Mouse (Mus musculus) liver, adult 2 months (tissue): ENCODE results near the gene Commd1. TPM values are rescaled to one million over a fixed set of nuclear protein-coding genes. Genes with fewer than 3 reads are reported as not detected.

Experiments
- DNase-seq: peaks from one replicate; pipeline ENCODE4 v3.0.0-alpha.2; 2011; ENCODE audit warnings: low read depth, low spot score; ENCODE audit errors: extremely low read depth
- H3K27ac ChIP-seq: fragments of 200-500 bp; replicated peaks from 2 replicates; pipeline ENCODE4 v1.5.1; 2012; ENCODE audit warnings: low read depth, mild to moderate bottlenecking, control low read depth, inconsistent platforms, low read length; ENCODE audit not compliant: insufficient read depth
- H3K27me3 ChIP-seq: fragments of 200-500 bp; 2 replicates; pipeline ENCODE4 v1.6.1; 2012; ENCODE audit warnings: mild to moderate bottlenecking, moderate library complexity, low read length, inconsistent platforms; ENCODE audit not compliant: control insufficient read depth, insufficient read depth
- H3K36me3 ChIP-seq: fragments of 200-500 bp; 2 replicates; pipeline ENCODE4 v1.6.1; 2012; ENCODE audit warnings: low read length, inconsistent platforms; ENCODE audit not compliant: control insufficient read depth, insufficient read depth
- H3K4me1 ChIP-seq: fragments of 200-500 bp; 2 replicates; pipeline ENCODE4 v1.6.1; 2011; ENCODE audit warnings: low read length; ENCODE audit not compliant: control insufficient read depth, insufficient read depth
- H3K4me3 ChIP-seq: fragments of 200-500 bp; 2 replicates; pipeline ENCODE4 v1.5.1; 2011; ENCODE audit warnings: low read depth, mild to moderate bottlenecking, control low read depth, low read length, moderate library complexity; ENCODE audit not compliant: insufficient read depth
- H3K79me2 ChIP-seq: fragments of 200-500 bp; 2 replicates; pipeline ENCODE4 v1.6.1; 2012; ENCODE audit warnings: inconsistent platforms, mild to moderate bottlenecking, low read length, moderate library complexity; ENCODE audit not compliant: control insufficient read depth, insufficient read depth
- H3K9ac ChIP-seq: fragments of 200-500 bp; 2 replicates; pipeline ENCODE4 v1.6.1; 2012; ENCODE audit warnings: low read depth, mild to moderate bottlenecking, control low read depth, inconsistent platforms, low read length
- CTCF ChIP-seq: fragments of 200-500 bp; IDR thresholded peaks from 2 replicates; pipeline ENCODE4 v1.5.1; 2011; ENCODE audit warnings: low read depth, low read length, control low read depth
- POLR2A ChIP-seq: fragments of 200-500 bp; IDR thresholded peaks from 2 replicates; pipeline ENCODE4 v1.6.1; 2011; ENCODE audit warnings: low read length, control low read depth; ENCODE audit not compliant: insufficient read depth; ENCODE audit errors: extremely low read depth
- WGBS: fragments of 180-500 bp; shearing (Covaris S2); methylation state at CpG from one replicate; pipeline ENCODE4 v1.1.7; 2018; 5-methylcytosine and 5-hydroxymethylcytosine counted together
- polyA plus RNA-seq: library from polyadenylated mRNA; depleted of rRNA; stranded (reverse); fragments of >200 nt; gene quantifications from 2 replicates; pipeline ENCODE4 v1.2.3, GENCODE M21; 2012
- total RNA-seq: library from RNA; depleted of rRNA; stranded (reverse); fragments of >200 nt; gene quantifications from 2 replicates; pipeline ENCODE4 v1.2.3, GENCODE M21; 2014

Commd1 gene
- total and polyA plus RNA-seq, 2 experiments = 15.9 to 53.5 TPM

DNA sequence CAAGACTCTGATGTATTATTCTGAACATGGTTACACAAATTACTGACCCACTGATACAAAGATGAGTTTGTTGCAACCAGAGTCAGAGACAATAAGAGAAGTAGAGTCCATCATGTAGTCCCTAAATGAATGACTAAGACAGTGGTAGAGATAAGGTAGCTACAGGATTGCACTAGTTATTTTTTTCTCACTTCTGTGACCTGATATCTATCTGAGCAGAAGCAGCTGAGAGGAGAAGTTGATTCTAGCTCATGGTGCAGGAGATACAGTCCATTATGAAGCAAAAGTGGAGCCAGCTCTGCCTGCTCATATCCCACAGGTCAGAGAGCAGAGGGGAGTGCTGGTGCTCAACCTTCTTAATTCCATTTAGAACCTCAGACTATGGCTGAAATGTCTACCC lies 50.0 kb downstream of the Commd1 start:
- Histone ChIP-seq H3K4me1 (no peaks in the 10 kb centered on the region), H3K36me3 (no peaks in the 10 kb centered on the region), H3K79me2 (no peaks in the 10 kb centered on the region), H3K9ac (no peak overlapping the region), H3K27me3 (no peaks in the 10 kb centered on the region), H3K4me3 (no peak overlapping the region), H3K27ac (no peak overlapping the region)
- TF ChIP-seq POLR2A (no peak), CTCF (no peak)
- no peak for DNase-seq

DNA sequence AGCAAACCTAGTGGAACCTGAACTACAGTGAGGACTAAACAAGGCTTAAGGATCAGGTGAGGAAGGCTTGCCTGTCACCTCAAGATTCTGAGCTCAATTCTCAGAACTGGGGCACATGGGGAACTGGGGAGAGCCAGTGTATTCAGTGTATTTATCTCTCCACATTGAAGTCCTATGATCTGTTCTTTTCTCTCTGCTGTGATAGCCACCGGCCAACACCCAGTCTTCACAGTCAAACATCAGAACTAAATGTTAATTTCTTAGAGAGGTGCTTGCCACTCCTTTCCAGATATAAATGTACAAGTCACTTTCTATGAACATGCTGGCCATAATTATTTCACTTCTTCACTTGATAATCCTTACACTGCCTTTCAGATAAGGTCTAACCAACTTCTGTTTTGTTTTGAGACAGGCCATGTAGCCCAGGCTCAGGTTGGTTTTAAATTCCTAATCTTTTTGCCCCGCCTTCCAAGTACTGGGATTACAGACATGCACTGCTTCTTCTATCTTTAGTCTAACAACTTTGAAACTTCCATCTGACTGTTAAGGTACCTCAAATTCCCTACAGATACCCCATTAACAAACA lies 50.8 kb downstream of the Commd1 start:
- Histone ChIP-seq H3K4me1 (no peaks in the 10 kb centered on the region), H3K79me2 (no peaks in the 10 kb centered on the region), H3K9ac (no peak overlapping the region), H3K4me3 (no peak overlapping the region), H3K27ac (no peak overlapping the region), H3K36me3 (no peaks in the 10 kb centered on the region), H3K27me3 (no peaks in the 10 kb centered on the region)
- 90% methylated on average over 2 of the region's 2 CpGs for WGBS
- DNase-seq = no peak
- TF ChIP-seq POLR2A = no peak
- no peak for TF ChIP-seq CTCF

DNA sequence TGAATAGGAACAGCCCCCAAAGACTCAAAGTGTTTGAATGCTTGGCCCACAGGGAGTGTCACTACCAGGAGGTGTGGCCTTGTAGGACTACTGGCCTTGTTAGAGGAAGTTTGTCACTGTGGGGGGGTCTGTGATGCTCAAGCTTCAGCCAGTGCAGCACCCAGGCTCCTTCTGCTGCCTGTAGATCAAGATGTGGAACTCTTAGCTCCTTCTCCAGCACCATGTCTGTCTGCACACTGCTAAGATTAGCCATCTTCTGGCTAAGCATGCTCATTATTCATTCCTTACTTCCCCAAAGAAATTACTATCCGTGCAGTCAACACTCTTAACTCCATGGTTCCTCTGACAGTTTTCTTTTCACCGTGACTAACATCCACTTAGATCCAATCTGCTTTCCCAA lies 52.1 kb downstream of the Commd1 start:
- no peaks in the 10 kb centered on the region for H3K36me3 ChIP-seq
- DNase-seq = no peak
- no peaks in the 10 kb centered on the region for H3K27me3 ChIP-seq
- no peaks in the 10 kb centered on the region for H3K79me2 ChIP-seq
- no peak overlapping the region for H3K4me3 ChIP-seq
- WGBS = 92% methylated on average over 2 of the region's 2 CpGs
- no peak overlapping the region for H3K27ac ChIP-seq
- no peak for TF ChIP-seq POLR2A
- no peak for TF ChIP-seq CTCF
- no peaks in the 10 kb centered on the region for H3K4me1 ChIP-seq
- H3K9ac ChIP-seq = no peak overlapping the region

DNA sequence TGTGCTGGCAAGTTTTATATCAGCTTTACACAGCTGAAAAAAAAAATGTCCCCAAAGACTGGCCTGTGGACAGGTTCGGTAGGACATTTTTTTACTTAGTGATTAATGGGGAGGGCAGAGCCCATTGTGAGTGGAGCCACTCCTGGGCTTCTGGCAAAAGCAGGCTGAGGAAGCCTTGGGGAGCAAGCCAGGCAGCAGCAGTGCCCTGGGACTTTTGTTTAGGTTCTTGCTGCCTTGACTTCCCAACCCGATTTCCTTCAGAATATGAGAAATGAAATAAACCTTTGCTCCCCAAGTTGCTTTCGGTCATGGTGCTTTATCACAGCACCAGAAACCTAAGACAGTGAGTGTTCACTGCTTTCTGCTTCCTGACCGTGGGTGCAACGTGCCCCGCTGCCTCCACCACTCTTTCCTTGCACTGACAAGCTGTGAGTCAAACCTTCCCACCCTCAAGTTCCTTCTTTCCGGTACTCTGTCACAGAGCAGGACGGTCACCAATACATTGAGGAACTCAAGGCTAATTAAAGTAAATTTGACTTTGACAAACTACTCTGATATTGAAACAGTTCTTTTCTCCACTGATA lies 53.5 kb downstream of the Commd1 start:
- no peaks in the 10 kb centered on the region; the same call in 1 of the 2 replicates for H3K79me2 ChIP-seq
- WGBS = 76% methylated on average over 8 of the region's 8 CpGs
- H3K36me3 ChIP-seq = no peaks in the 10 kb centered on the region
- H3K4me3 ChIP-seq = no peak overlapping the region
- TF ChIP-seq CTCF = no peak
- no peak for TF ChIP-seq POLR2A
- peaks cover 2% of the 10 kb centered on the region; the same call in 1 of the 2 replicates for H3K4me1 ChIP-seq
- no peak overlapping the region for H3K27ac ChIP-seq
- no peak for DNase-seq
- H3K9ac ChIP-seq = no peak overlapping the region
- no peaks in the 10 kb centered on the region for H3K27me3 ChIP-seq

DNA sequence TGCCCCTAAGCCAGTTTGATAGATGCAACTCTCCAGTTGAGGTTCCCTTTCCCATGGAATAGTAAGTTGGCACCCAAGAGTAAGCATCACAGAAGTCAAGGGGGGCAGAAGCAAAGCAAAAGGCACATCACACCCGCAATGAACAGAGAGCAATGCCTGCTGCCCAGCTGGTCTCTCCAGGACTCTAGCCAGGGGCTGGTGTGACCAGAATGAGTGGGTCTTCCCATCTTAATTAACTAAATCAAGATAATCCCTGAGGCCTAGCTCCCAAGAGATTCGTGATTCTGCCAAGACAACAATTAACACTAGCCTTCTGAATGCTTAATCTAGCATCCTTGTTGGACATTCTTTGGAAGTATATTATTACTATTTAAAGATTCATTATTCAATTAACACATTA lies 58.6 kb downstream of the Commd1 start:
- no peaks in the 10 kb centered on the region for H3K36me3 ChIP-seq
- no peak for TF ChIP-seq POLR2A
- TF ChIP-seq CTCF = no peak
- no peak overlapping the region for H3K4me3 ChIP-seq
- H3K79me2 ChIP-seq = no peaks in the 10 kb centered on the region; the same call in 1 of the 2 replicates
- no peak overlapping the region for H3K9ac ChIP-seq
- H3K27ac ChIP-seq = no peak overlapping the region; the same call in 1 of the 2 replicates
- H3K4me1 ChIP-seq = peaks cover 8% of the 10 kb centered on the region; the same call in 1 of the 2 replicates
- WGBS = 97% methylated on average over 2 of the region's 2 CpGs
- DNase-seq = no peak
- H3K27me3 ChIP-seq = no peaks in the 10 kb centered on the region

DNA sequence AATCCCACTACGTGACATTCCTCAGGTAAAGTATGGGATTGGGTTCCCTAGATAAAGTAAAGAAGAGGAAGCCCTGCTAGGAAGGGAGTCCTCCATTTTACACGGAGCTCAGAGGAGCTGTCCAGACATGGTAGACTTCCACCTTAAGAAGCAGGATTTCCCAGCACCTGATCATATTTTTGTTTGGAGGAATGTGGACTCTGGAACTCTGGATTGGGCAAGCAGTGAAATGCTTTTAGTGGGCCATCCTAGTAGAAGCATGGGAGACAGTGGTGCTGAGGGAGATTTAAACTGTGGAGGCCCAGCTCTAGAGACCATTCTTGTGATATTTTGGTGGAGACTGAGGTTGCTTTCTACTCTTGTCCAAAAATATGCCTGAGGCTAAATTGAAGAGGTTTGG lies 59.6 kb downstream of the Commd1 start:
- H3K4me3 ChIP-seq = no peak overlapping the region
- H3K27ac ChIP-seq = 0 out of 2 replicates have a peak overlapping the region, but pooled peaks have one; percentile 44
- no peak overlapping the region for H3K9ac ChIP-seq
- DNase-seq = peak; percentile 84
- no peaks in the 10 kb centered on the region for H3K27me3 ChIP-seq
- H3K4me1 ChIP-seq = peaks cover 8% of the 10 kb centered on the region; the same call in 1 of the 2 replicates
- WGBS = 57% methylated on average over 2 of the region's 2 CpGs
- no peaks in the 10 kb centered on the region for H3K36me3 ChIP-seq
- no peak for TF ChIP-seq CTCF
- TF ChIP-seq POLR2A = no peak
- no peaks in the 10 kb centered on the region; the same call in 1 of the 2 replicates for H3K79me2 ChIP-seq
